Mouse (Mus musculus): ENCODE data around the gene Naaladl2. TPM values are rescaled to one million over a fixed set of nuclear protein-coding genes. Genes with fewer than 3 reads are reported as not detected.
"Not testable (repeated sequence)": the region's sequence is repeated elsewhere in the genome, so short reads cannot be mapped to it uniquely, and the experiment has no call there.

The Naaladl2 gene
- total RNA-seq (2014; fragmentation: Nextera tagmentation) (not detected in 2 replicates), total RNA-seq (2017) (not detected in 2 replicates)

DNA sequence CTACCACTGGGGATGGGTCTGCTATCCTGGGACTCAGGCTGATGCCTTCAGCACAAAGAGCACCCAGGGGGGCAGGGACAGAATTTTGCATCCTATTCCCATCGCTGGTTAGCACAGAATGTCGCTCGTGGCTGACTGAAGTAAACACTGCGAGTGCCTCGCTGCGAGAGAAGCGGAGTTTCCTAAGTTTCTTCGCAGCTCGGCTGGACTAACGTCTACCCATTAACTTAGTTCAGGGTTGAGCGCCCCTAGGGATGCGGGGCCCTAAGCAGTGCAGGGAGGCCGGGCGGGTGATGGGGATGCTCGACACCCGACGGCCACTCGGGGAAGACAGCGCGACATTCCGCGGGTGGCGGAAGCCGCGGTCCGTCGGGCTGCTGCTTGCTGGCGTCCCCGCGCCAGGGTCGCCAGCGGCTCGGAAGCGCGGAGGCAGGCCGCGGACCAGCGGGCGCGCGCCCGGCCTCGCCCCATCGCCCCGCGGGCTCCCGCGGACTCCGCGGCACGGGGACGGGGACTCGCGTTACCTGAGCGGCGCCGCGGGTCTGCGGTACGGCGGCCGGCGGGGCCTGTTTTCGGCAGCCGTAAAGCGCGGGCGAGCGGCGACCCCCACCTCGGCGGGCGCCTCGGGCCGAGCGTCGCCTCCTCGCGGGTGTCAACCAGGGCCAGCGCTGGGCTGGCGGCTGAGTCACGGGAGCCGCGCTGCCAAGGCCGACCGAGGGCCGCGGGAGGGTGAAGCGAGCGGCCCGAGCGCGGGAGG lies at the start of gene Naaladl2:
Gene Naaladl2, minus strand, starts transcription at position 707 of the 757 bp plus-strand sequence.
- ATAC-seq (replicated peaks; ENCODE audit: poor library complexity, severe bottlenecking), result peak; percentile 55

DNA sequence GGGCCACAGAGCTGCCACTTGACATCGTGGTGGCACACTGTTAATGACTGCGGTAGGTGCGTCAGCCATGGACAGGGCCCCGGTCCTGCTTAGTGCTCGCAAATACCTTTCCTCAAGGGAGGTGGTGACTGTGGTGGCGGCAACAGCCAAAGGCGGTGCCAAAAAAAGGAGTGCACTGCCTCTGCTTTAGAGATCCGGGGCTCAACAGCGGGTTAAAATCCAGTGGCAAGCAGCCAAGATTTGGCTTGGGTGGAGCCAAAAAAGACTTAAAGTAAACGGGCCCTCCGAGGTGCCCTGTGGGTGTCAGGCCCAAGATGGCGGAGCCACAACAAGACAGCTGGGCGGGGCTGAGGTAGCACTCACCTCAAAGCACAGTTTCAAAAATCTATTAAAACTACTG lies 7.7 kb upstream of the Naaladl2 start:
- ATAC-seq (replicated peaks; ENCODE audit: poor library complexity, severe bottlenecking), result no peak

DNA sequence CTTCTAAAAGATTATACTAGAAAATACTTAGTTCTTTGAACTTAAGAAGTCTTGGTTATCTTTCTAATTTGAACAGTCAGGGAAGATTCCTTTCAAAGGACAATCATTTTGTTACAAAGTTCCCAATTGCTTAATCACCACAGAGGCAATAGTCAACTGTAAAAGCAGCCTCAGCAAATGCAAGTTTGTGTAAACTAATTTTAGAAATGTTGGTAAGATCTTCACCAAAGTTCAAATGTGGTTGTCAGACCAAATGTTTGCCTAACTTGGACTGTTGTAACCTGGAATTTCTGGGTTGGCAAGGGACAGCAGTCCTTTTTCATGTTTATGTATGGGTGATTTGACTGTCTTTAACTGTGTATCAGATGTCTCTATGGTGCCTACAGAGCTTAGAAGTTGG lies 3.2 kb upstream of the Naaladl2 start:
- no peak for ATAC-seq (replicated peaks; ENCODE audit: poor library complexity, severe bottlenecking)

DNA sequence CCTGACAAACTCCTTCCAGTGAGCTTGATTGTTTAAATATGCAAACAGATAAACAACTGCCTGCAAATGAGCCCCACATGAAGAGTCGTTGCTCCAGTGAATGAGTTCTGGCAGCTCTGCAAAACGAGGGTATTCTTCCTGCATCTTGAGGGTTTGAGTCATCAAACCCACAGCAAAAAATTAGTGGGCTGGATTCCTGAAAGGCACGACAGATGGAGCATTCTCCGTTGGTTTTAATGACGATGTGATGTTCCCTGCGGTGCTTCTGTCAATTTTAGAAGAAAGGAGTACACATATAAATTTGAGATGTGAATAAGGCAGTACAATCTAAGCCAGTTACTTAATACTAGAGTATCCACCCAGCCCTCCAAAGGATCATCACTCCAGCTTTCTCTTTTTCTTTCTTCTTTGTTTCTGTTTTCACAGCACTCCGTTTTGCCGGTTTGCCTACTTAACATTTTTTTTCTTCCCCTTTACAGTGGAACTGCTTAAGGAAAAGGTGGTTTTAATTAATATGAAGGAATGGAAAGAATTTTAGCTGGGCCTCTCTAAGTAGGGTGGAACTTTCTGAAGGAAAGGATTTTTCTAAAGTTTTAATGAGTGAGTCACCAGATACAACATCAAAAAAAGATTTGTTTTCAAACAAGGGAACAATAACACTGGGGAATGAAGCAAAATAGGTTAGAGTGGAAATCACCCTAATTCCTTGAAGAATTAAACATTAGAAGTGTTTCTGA lies 1.1 kb upstream of the Naaladl2 start:
- no peak for ATAC-seq (replicated peaks; ENCODE audit: poor library complexity, severe bottlenecking)

DNA sequence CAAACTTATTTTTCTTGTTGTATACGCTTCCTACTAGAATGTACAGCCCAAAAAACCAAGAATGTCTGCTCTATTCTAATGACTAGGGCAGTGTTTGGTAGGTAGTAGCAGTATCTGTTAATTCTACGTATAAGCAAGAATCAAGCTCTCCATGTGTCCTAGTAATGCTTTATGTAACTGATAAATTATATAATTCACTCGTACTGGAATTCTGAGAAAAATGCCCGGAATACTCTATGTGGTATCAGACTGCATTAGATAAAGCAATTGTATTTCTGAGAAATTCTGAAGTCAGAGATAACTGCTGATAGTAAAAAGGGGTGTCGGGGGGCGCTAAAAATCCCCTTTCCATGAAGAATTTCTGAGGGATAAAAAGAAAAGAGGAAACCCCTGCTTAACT lies 950 bp downstream of the Naaladl2 start:
- ATAC-seq (replicated peaks; ENCODE audit: poor library complexity, severe bottlenecking), result no peak

DNA sequence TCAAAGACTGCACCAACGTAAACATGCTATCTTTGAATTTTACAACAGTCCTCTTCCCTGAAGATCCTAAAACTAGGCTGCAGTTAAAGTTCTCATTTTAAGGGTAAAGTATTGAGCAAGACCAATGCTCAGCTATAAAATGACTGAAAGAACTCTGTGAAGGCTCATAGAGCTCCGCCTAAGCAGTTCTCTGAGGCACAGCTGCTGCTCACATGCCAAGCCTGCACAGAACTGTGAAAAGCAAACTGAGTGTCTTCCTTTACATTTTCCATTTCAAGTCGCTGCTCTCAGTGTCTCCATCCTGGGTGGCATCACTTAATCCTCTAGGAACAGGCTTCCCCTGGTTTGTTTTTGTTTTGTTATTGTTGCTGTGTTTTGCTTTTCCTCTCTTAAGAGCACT lies 12.2 kb downstream of the Naaladl2 start:
- no peak for ATAC-seq (replicated peaks; ENCODE audit: poor library complexity, severe bottlenecking)

DNA sequence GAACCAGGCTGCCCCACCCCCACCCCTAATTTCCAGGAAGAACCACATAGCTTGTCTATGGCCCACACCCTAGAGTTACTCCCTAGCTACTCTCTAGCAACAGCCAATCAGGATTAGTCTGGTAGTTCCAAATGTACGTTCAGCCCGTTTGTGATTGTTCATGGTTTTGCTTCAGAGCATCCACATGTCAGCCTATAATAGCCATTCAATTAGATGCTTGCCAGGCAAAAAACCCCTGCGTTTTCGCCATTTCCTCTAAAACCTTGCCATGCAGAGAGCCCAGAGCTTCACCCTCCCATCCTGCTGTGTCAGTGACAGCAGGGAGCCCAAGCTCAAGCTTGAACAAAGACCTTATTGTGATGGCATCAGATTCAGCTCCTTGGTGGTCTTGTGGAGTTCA lies 16.2 kb downstream of the Naaladl2 start:
- no peak for ATAC-seq (replicated peaks; ENCODE audit: poor library complexity, severe bottlenecking)

DNA sequence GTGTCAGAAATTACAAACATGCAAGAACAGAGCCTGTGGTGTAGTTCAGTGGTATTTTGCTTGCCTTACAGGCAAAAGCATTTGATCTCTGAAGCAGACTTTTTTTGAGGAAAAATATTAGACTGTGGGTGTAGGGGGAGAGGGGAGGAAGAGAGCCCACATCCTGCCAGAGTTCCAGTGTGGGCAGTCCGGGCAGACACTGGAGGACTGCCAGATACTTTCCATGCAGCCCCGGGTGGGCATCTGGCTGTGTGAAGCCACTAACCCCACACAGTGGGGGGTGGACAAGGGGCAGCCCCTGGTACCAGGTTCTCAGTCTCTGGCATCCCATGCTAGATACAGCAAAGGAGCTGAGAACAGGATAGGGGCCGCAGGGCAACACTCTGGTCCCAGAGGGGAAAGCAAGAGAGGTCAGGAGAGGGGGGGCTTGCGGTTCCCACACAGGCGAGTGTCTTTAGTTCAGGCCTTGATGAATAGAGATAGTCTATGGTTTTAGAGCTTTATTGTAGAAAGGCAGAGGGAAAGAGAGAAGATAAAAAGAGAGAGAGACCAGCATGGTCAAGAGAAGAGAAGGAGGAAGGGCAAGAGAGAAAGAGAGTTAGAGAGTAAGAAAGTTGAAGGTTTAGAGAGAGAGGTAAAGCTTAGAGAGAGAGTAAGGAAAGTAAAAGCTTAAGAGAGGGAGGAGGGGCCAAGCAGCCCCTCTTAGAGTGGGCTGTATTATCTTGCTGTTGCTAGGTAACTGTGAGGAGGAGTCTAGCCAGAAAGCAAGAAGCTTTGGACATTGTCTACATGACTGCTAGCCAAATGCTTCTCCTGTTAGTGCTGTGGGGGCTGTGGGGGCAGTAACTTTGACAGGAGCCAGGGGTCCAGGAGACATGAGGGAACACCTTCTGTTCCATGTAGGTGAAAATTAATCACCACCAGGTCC lies 18.9 kb downstream of the Naaladl2 start:
- ATAC-seq (replicated peaks; ENCODE audit: poor library complexity, severe bottlenecking), result no peak

DNA sequence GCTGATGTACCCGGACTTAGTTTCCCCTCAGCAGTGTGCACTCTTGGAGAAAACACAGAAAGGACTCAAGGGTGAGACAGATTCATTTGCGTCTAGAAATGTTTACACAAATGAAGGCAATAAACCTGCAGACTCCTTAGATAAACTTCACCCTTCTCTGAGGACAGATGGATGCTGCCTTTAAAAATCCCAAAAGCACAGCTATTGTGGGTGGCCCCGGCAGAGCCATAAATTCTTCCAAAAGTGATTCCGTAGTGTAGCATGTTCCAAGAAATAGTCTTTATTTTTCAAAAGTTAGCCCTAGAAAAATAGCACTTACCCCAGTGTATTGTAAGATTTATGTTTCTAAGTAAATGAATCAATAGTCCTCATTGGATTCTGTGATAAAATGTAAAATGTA lies 31.0 kb downstream of the Naaladl2 start:
- no peak for ATAC-seq (replicated peaks; ENCODE audit: poor library complexity, severe bottlenecking)

DNA sequence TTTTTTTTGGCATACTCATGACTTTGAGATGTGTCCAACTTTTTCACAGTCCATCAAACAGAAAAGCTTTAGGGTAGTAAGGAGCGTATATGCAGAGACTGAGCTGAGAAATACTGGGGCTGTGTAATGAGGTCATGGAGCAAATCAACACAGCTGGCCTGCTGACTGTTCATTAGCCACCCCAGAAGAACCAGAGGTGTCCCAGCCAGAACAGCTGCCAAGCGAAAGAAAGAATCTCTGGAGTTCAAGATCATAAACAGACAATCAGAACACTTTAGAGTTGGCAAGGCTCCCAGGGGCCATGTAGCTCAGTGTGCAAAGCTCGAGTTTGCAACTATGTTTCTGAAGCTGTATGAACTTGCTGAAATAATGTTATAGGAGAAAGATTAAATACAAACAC lies 35.1 kb downstream of the Naaladl2 start:
- no peak for ATAC-seq (replicated peaks; ENCODE audit: poor library complexity, severe bottlenecking)

DNA sequence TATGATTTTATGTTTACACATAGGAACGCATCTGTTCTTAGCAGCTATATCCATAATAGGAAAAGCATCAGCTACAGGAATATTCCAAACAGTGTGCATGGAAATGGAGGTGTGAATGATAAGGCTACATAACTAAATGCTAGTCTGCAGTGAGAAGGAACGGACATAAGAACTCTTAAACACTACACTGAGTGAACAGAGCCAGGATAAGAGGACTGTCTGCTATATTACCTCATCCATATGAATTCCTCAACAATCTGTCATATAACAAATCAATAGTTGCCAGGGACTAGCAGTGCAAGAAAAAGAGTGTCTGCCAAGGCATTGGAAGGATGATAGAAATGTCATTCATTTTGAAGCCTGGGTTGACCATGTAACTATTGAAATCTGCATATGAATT lies 51.1 kb downstream of the Naaladl2 start:
- ATAC-seq (replicated peaks; ENCODE audit: poor library complexity, severe bottlenecking), result no peak

DNA sequence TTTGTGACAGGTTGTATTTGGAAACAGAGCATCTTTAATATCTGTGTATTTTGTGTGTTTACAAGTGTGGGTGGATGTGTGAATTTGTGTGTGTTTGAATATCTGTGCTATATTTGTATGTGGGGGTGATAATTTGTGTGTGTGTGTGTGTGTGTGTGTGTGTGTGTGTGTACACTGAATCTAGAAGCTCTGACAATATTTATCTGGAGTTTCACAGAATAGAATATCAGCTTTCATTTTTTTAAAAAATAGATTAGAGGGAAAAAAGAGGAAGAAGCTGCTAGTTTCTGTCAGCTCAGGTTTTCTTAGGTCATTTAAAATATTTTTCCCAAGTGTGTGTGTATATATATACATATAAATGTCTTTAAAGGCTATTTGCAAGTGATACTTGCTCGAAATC lies 68.3 kb downstream of the Naaladl2 start:
- ATAC-seq (replicated peaks; ENCODE audit: poor library complexity, severe bottlenecking), result no peak

DNA sequence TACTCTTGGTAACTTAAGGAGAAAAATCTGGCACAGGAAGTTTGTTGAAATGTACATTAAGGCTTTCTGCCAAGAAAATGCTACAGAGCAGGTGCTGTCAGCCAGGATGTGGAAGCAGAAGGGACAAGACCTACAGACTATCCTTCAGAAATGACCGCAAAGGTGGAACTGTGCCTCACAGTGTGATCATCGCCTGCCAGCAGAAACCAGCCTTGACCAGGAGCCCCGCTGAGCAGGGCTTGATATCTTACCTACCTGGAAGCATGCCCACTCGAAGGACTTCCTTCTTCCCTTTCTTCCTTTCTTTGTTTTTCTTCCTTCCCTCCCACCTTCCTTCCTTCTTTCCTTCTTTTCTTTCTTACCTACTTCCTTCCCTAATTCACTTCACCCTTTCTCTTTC lies 69.8 kb downstream of the Naaladl2 start:
- no peak for ATAC-seq (replicated peaks; ENCODE audit: poor library complexity, severe bottlenecking)

DNA sequence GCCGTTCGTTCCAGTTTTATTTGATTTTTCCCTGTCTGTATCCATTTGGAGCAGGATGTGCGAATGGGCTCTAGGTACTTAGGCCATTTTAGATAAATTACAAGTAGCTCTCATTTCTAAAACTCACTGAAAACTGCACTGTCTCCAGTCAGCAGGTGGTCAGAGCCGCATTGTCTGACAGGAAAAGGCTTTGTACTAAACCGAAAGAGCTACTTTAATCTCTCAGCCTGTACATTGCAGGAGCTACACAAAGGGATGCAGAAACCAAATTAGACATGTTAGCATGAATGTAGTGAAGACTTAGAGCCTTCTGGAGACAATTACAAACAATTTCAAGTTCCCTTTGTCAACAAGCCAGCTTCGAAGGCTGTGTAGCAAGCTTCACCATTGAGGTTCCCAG lies 70.2 kb downstream of the Naaladl2 start:
- ATAC-seq (replicated peaks; ENCODE audit: poor library complexity, severe bottlenecking), result no peak

DNA sequence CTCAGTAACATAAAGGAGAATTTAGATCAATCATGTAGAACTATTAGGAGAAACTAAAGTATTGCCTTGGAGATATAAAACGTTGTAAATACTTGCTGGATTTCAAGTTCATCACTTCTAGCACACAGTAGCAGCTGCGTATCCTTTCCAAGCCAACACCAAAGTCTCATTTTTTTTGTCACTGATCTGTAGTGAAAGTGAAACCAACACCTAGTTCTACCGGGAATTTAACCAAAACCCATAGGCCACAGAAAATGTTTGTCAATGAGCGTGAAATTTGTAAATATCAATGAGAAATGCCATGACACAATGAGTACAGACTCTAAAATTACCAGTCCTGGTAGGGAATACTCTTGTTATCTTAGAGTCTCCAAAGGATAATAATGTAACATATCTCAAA lies 80.8 kb downstream of the Naaladl2 start:
- no peak for ATAC-seq (replicated peaks; ENCODE audit: poor library complexity, severe bottlenecking)

DNA sequence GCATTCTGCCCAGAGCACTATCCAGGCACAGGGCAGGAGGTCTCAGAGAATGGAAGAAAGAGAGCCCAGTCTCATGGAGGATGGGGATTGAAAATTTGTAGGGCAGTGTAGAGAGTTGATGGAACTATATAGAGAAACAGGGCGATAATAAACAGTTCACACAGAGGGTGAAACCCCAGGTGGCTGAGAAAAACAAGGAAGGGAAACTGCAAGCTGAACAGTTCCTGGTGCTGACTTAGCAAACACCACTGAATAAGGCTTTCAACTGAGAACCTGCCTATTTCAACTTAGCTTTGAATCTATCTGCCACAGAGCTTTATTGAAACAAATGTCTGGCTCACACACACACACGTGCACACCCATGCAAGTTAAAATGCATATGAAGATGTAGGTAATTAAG lies 91.1 kb downstream of the Naaladl2 start:
- no peak for ATAC-seq (replicated peaks; ENCODE audit: poor library complexity, severe bottlenecking)

DNA sequence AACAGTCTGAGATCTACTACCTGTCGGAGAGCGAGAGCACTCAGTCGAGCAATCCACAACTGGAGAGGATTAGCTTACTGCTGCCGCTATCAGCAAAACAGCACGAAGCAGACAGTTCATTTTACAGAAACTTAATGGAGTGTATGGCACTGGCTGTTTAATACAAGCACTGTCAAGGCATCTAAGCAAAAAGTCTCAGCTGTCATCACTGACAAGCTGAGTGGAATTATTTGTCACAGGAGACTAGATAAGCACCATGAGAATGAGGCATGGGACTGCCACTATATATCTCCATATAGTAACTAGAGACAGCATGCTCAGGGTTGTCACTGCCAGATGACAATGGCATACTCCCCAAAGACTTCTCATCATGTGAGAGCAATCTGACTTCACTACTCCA lies 124.1 kb downstream of the Naaladl2 start:
- ATAC-seq (replicated peaks; ENCODE audit: poor library complexity, severe bottlenecking), result no peak

DNA sequence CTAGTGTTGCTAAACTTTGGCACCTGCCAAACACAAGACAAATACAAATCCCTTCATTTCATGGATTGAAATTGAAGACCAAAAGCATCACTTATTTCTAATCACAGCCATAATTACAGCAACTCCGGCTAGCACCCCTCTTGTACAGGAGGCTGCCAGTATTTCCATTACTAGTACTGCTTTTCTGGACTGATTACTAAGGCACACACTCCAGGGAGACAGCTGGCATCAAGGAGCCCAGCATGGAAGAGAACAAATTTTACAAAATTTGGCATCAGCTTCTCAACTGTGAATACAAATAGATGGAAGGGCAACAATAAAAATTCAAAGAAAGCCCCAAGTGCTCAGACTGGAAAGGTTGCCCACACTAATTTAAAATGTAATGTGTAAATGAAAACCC lies 133.3 kb downstream of the Naaladl2 start:
- no peak for ATAC-seq (replicated peaks; ENCODE audit: poor library complexity, severe bottlenecking)

DNA sequence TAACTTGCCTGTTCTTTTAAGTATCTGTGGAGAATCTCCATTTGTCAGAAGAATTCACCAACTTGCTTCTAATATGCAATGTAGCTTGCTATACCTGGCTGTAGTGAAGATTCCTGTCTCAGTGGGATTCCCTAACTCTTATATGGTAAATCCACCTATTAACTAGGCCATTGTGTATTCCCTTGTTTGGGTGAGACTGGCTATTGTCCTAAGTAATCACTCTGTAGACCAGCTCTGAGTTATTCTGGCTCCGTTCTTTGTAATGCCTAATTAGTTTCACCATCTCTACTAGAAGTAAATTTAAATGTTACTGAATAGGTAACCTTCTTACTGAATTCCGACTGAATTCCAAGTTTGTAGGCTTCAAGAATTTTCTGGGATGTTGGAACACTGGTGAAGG lies 137.3 kb downstream of the Naaladl2 start:
- not testable (repeated sequence) for ATAC-seq (replicated peaks; ENCODE audit: poor library complexity, severe bottlenecking)

DNA sequence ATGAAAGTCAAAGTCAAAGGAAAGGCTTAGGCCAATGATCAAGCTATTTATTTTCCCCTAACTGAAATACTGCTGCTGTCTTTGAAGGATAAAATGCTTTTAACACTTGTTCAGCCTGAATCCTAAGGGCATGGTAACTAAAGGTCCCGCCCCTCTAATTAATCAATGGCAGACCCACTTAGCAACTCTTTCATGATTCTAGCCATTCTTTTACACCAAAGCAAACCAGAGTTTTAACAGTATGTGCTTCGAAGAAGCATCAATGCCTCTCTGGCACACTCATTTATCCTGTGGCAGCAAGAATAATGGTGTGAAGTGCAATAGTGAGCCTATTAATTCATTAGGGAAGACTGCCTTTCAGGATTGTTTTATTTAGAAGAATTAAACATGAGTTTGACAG lies 151.5 kb downstream of the Naaladl2 start:
- no peak for ATAC-seq (replicated peaks; ENCODE audit: poor library complexity, severe bottlenecking)

DNA sequence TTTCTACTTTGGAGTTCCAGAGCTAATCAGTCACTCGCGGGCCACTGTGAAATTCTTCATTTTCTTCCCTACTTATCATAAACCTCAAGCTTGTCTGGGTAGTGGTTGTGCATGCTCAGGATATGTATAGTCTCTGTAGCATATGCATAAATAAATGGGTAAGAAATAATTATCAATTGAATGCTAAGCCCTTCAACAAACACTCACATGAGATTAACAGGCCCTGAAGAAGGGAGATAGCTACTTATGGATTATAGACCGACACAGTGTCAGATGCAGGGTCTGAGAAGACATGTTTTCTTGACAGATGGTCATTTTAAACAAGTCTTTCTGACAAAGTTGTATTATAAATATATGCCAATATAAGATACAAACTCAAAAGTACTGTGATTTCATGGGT lies 152.0 kb downstream of the Naaladl2 start:
- ATAC-seq (replicated peaks; ENCODE audit: poor library complexity, severe bottlenecking), result no peak

Data from granulocyte monocyte progenitor cell, adult 5-6 weeks (primary cell).